Mouse (Mus musculus): ENCODE data around the gene Fbxo48.

Fbxo48 gene

GRCm38 (mm10) chr11:16950976-16951760 lies at the start of gene Fbxo48:
Gene Fbxo48 (plus strand): TSS chr11:16951375.
- DNase-seq (ENCODE audit: low spot score in 2 of 2): peak; percentile 96 to 97

DNA sequence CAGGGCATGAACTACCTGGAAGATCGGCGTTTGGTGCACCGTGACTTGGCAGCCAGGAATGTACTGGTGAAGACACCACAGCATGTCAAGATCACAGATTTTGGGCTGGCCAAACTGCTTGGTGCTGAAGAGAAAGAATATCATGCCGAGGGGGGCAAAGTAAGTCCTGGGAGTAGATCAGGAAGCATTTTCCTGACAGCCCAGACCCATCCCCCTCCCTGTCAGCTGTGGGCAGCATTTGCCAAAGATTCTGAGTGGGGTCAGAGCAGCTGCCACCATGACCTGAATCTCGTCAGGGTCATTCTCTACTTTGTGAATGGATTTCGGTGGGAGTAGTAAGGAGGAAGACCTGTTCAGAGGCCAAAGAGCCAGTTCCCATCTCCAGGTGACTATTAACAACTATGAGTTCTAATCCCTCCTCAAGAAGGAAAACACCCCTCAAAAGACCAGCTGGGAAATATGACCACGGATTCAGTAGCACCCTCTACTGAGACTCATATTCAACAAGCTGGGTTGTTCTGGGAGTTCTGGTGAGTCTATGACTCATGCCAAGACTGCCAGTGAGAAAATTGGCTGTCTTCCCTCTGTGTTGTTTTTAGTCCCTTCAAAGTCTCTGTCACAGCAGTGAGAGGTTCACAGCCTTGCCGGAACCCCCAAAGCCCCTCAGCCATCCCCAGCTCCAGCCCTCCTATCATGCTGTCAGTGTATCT lies 46.7 kb upstream of the Fbxo48 start:
- peak; percentile 28 to 42 for DNase-seq (ENCODE audit: low spot score in 2 of 2)

GRCm38 (mm10) chr11:16905012-16905332 lies 46.2 kb upstream of the Fbxo48 start:
- DNase-seq (ENCODE audit: low spot score in 2 of 2): no peak

DNA sequence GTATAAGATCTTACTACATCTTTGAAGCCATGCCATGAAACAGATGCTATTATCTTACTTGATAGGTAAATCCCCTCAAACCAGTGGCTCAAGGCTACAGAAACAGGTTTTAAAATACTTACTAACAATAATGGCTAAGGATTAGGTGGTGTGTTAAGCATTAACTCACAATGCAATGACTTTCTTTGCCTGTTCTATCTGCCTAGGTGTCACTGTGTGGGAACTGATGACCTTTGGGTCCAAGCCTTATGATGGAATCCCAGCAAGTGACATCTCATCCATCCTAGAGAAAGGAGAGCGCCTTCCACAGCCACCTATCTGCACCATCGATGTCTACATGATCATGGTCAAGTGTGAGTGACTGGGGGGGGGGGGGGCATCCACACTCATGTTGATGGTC lies 44.6 kb upstream of the Fbxo48 start:
- DNase-seq (ENCODE audit: low spot score in 2 of 2): no peak

- no peak for DNase-seq (ENCODE audit: low spot score in 2 of 2)
These were observed 43.6 kb upstream of the Fbxo48 start for GRCm38 (mm10) chr11:16907517-16908129.

GRCm38 (mm10) chr11:16914756-16915155 lies 36.4 kb upstream of the Fbxo48 start:
- no peak for DNase-seq (ENCODE audit: low spot score in 2 of 2)

DNA sequence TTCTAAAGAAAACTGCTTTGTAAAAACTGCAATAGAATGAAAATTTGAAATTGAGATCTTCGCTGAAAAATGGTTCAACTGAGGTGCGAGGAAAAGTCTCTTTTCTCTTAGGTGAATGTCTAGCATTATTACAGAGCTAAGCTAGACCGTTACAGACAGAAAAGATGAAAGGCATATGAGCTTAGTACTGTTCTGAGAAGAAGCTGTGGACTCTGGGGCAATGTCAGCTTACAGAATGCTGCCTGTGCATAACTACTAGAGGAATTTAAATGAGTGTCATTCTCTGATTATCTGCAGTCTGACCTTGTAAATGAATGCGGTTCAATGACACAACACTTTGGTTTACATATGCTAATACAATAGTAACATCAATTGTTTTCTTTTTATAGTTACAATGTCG lies 35.3 kb upstream of the Fbxo48 start:
- DNase-seq (ENCODE audit: low spot score in 2 of 2): no peak

DNA sequence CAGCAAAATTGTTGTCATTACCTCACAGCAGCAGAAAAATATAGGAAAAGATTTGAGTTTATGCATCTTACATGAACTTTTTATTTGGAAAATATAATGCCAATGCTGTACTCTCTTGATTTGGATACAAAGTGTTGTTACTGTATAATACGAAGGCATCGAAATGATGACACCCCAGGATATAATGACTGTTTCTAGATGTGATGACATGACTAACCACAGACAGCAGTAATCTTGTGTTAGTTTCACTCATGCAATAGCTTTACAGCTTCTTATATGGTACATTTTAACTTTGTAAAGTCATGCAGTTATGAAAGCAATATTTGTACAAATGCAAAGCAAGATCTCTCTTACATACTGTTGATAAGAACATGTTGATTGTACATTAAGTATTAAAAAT lies 33.7 kb upstream of the Fbxo48 start:
- DNase-seq (ENCODE audit: low spot score in 2 of 2): no peak

DNA sequence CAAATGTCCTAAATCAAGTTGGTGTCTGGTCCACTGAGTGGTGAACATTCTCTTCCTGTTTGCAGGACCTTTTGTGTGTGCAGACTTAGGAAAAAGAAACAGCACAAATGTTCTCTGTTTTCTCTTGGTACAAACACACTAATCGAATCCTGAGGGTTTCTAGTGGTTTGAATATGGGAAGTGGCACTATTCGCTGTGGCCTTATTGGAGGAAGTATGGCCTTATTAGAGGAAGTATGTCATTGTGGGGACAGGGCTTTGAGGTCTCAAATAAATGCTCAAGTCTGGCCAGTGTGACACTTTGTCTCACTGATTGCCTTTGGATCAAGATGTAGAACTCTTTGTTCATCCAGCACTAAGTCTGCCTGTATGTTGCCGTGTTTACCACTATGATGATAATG lies 19.0 kb upstream of the Fbxo48 start:
- no peak for DNase-seq (ENCODE audit: low spot score in 2 of 2)

GRCm38 (mm10) chr11:16935577-16936236 lies 15.5 kb upstream of the Fbxo48 start:
- no peak for DNase-seq (ENCODE audit: low spot score in 2 of 2)

DNA sequence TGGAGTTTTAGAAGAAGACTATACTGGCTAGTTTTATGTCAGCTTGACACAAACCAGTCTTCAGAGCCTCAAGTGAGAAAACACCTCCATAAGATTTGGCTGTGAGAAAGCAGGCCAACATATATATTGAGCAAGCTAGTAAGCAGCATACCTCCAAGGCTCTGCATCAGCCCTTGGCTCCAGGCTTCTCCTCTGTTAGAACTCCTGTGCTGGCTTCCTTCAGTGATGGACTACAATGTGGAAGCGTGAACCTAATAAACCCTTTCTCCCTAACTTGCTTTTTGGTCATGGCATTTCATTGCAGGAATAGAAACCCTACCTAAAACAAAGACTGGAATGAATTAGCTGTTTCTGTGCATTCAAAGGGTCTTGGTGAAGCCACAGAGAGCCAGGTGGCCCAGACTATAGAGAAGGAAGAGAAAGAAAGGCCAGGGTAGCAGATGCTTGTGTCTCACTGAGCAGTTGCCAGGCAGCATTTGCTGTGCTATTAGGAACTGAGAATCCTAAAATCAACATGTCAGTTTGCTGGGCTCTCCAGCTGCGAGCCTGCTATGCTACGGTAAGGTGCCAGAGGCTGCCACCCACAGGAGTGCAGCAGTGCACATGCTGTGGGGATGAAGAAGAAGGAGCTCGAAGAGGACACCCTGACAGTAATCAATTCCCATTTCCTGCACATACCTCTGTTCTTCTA lies 9.9 kb upstream of the Fbxo48 start:
- peak; percentile 52 to 64 for DNase-seq (ENCODE audit: low spot score in 2 of 2)

DNA sequence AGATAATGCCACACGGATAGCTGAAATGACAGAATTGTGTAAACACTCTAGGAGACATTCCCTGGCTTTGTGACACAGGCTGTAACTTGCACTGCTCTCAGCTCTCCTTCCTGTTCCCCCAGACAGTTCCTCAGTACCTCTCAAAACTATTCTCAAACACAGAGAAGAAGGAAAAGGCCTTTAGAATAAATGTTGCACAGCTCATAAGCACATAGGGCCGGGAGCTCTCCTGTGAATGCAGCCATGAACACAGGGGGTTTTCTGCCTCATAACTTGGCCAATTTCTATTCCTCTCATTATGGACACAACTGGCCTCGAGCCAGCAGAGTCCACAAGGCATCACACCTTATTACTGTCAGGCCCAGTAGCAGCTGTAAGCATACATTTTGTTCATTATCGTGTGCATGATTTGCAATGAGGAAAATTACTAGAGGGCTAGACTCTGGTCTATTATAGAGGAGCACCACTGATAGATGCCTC lies 9.2 kb upstream of the Fbxo48 start:
- no peak for DNase-seq (ENCODE audit: low spot score in 2 of 2)

DNA sequence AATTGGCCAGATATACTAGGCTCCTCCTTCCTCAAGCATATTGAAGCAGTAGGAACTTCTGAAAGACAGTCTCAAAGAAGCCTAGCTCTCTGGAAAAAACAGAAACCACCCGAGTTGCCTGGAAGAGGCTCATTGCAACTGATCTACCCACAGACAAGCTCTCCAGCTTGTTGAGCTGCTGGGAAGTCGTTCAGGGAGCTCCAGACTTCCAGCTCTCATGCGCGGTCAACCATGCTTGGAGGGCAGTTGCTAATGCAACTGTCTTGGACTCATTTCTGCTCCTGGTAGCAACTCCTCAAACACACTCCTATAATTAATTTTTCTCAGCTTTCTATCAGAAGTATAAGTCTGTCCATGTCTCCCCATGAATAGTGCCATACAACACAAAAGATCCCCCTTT lies 8.2 kb upstream of the Fbxo48 start:
- peak in 1 of 2 experiments; percentile 46 for DNase-seq (ENCODE audit: low spot score in 2 of 2)

GRCm38 (mm10) chr11:16948756-16949155 lies 2.4 kb upstream of the Fbxo48 start:
- peak in 1 of 2 experiments; percentile 39 for DNase-seq (ENCODE audit: low spot score in 2 of 2)

GRCm38 (mm10) chr11:16950226-16950975 lies 774 bp upstream of the Fbxo48 start:
- DNase-seq (ENCODE audit: low spot score in 2 of 2): no peak

GRCm38 (mm10) chr11:16951761-16952010 lies 511 bp downstream of the Fbxo48 start:
- no peak for DNase-seq (ENCODE audit: low spot score in 2 of 2)

DNA sequence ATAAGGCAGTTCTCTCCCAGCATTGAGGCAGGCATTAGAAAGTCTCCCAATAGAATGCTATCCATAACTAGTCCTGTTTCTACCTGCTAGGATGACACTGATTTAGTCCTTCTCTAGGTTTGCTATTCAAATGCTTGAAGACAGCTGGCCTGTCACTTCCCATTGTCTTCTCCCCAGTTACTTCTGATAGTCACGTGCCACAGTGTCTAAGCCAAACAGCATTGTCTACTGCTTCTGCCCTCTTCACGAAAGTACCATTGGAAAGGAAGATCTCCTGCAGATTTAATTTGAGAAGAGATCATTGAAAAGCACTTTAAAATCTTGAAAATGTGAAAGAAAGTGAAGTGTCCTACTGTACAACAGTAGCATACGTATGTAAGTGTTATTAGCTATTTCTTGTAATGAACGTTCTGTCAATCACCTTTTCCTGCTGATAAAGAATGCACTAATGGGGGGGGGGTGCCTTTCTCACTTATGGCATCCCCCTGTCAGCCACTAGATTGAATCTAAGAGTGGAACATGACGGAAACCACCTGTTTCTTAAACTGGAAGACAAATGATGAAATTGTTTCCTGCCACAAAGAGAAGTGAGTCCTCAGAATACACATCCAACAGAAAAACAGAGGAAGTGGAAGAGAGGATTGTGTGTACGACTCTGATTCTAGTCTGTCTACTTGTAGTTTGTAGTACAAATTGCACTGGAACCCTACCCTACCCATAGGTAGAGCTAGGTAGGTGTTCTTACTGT lies 5.1 kb downstream of the Fbxo48 start:
- no peak for DNase-seq (ENCODE audit: low spot score in 2 of 2)

DNA sequence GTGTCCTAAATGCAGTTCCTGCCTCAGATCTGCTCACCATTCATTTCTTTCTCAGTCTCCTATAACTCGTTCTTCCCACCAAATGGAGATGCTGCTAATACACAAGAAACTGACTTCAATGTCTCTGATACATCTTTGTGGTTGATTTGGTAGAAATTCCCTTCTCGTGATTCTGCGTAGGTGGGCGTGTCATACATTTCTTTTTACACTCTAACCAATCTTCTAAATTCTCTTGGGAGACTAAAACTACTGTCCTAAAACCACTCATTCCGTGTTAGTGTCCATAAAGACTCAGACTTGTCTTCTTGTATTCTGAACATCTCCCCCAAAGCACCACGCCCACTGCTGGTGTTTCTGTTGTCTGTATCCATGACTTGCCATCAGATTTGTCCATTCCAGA lies 5.9 kb downstream of the Fbxo48 start:
- DNase-seq (ENCODE audit: low spot score in 2 of 2): no peak

- no peak for DNase-seq (ENCODE audit: low spot score in 2 of 2)
These were observed 7.3 kb downstream of the Fbxo48 start for GRCm38 (mm10) chr11:16958520-16958919.

- DNase-seq (ENCODE audit: low spot score in 2 of 2): peak; percentile 63 to 70
These were observed 16.6 kb downstream of the Fbxo48 start for GRCm38 (mm10) chr11:16967806-16968205.

Data from right cerebral cortex, postnatal 10 days (tissue).